Mouse (Mus musculus) Patski (cell line): ENCODE measurements at regions not wholly inside any gene's neighbourhood (a gene's known extent, or its start where the extent isn't known, plus 50 kb on each side); places are given as distances from the start of the nearest gene placed in this dataset.

ENCODE experiments used
- ATAC-seq: fragments of 100-300 bp; one replicate; pipeline ENCODE4 v1.8.0; 2021
- CTCF ChIA-PET: fragments of 350-600 bp; sonication (Branson Sonifier 250); formaldehyde crosslinking; loops from one replicate; lab custom pipeline; 2022; ENCODE audit warnings: inconsistent platforms; lab: Charles Lee
- POLR2A ChIA-PET: fragments of 350-600 bp; sonication (Branson Sonifier 250); formaldehyde crosslinking; loops from one replicate; lab custom pipeline; 2022; ENCODE audit warnings: antibody characterized with exemption, inconsistent platforms; lab: Charles Lee
- DNase-seq: peaks from one replicate; pipeline ENCODE4 v3.0.0-alpha.2; 2011; ENCODE audit warnings: low read depth, low spot score
- H3K27me3 ChIP-seq: fragments of 371-371 bp; one replicate; pipeline ENCODE4 v1.5.1; 2021
- CTCF ChIP-seq: fragments of 100-300 bp; IDR thresholded peaks from one replicate; pipeline ENCODE4 v1.5.1; 2021
- in situ Hi-C: fragments of 300-500 bp; cut with MboI; formaldehyde crosslinking; loops from 3 replicates; pipeline ENCODE4 v1.11.1; 2018; ENCODE audit warnings: low pct_unique_long_range_greater_than_20kb, mixed read lengths

GRCm38 (mm10) chr5:126019781-126020180, 488.2 kb downstream of the Tmem132b start:
- ATAC-seq = no peak
- in situ Hi-C loops = no loop called here
- POLR2A ChIA-PET = no interaction called here
- no peak for DNase-seq
- H3K27me3 ChIP-seq = no peaks in the 10 kb centered on the region
- CTCF ChIA-PET = no interaction called here
- TF ChIP-seq CTCF = no peak

- DNase-seq = no peak
- CTCF ChIA-PET = no interaction called here
- POLR2A ChIA-PET = no interaction called here
These were observed 492.3 kb downstream of the Tmem132b start for GRCm38 (mm10) chr5:126023906-126024305.

GRCm38 (mm10) chr5:126034846-126035245, 503.3 kb downstream of the Tmem132b start:
- no peak for DNase-seq
- CTCF ChIA-PET = no interaction called here
- ATAC-seq = no peak
- POLR2A ChIA-PET = no interaction called here
- in situ Hi-C loops = no loop called here
- no peaks in the 10 kb centered on the region for H3K27me3 ChIP-seq
- no peak for TF ChIP-seq CTCF

More at GRCm38 (mm10) chr5:126023906-126024305, 492.3 kb downstream of the Tmem132b start:
- ATAC-seq = no peak
- in situ Hi-C loops = no loop called here
- no peaks in the 10 kb centered on the region for H3K27me3 ChIP-seq
- no peak for TF ChIP-seq CTCF

GRCm38 (mm10) chr5:126036686-126037085, 505.1 kb downstream of the Tmem132b start:
- ATAC-seq (no peak), DNase-seq (no peak)
- TF ChIP-seq CTCF = no peak
- CTCF ChIA-PET = no interaction called here
- H3K27me3 ChIP-seq = no peaks in the 10 kb centered on the region
- POLR2A ChIA-PET = no interaction called here
- in situ Hi-C loops = no loop called here

- POLR2A ChIA-PET = no interaction called here
- DNase-seq (no peak), ATAC-seq (no peak)
- H3K27me3 ChIP-seq = peaks cover 3% of the 10 kb centered on the region
- in situ Hi-C loops = no loop called here
- CTCF ChIA-PET = interaction anchor here (1.2 kb wide), 1 partner anchor 18 kb away, joined by 3 read pairs; no protein-coding TSS in a partner anchor
- peak; percentile 60 for TF ChIP-seq CTCF
These were observed 514.2 kb downstream of the Tmem132b start for GRCm38 (mm10) chr5:126045761-126046160.

- ChIA-PET CTCF (interaction anchor here (0.8 kb wide), 1 partner anchor 17 kb away, joined by 3 read pairs; no protein-coding TSS in a partner anchor), POLR2A (no interaction called here)
- TF ChIP-seq CTCF = peak; percentile 23
- ATAC-seq (no peak), DNase-seq (no peak)
- no peaks in the 10 kb centered on the region for H3K27me3 ChIP-seq
- in situ Hi-C loops = no loop called here
These were observed 532.1 kb downstream of the Tmem132b start for GRCm38 (mm10) chr5:126063644-126064043.

- ATAC-seq (no peak), DNase-seq (no peak)
- in situ Hi-C loops = no loop called here
- no peaks in the 10 kb centered on the region for H3K27me3 ChIP-seq
- ChIA-PET POLR2A (no interaction called here), CTCF (no interaction called here)
- TF ChIP-seq CTCF = no peak
These were observed 547.8 kb downstream of the Tmem132b start for GRCm38 (mm10) chr5:126079281-126079838.

- ATAC-seq (no peak), DNase-seq (no peak)
- ChIA-PET CTCF (no interaction called here), POLR2A (interaction anchor here (0.6 kb wide), 1 partner anchor 1318 kb away, joined by 3 read pairs; no protein-coding TSS in a partner anchor)
- no peaks in the 10 kb centered on the region for H3K27me3 ChIP-seq
- in situ Hi-C loops = no loop called here
- no peak for TF ChIP-seq CTCF
These were observed 556.8 kb downstream of the Tmem132b start for GRCm38 (mm10) chr5:126088251-126088914.

- CTCF ChIA-PET = no interaction called here
- DNase-seq (no peak), ATAC-seq (no peak)
- H3K27me3 ChIP-seq = no peaks in the 10 kb centered on the region
- POLR2A ChIA-PET = no interaction called here
- TF ChIP-seq CTCF = peak; percentile 29
- in situ Hi-C loops = no loop called here
These were observed 561.6 kb downstream of the Tmem132b start for GRCm38 (mm10) chr5:126093196-126093595.

- ChIA-PET POLR2A (no interaction called here), CTCF (no interaction called here)
- no peaks in the 10 kb centered on the region for H3K27me3 ChIP-seq
- in situ Hi-C loops = no loop called here
- TF ChIP-seq CTCF = peak; percentile 30
- ATAC-seq = no peak
- no peak for DNase-seq
These were observed 565.2 kb downstream of the Tmem132b start for GRCm38 (mm10) chr5:126096616-126097261.

GRCm38 (mm10) chr5:126097262-126097628, 565.7 kb downstream of the Tmem132b start:
- in situ Hi-C loops = no loop called here
- H3K27me3 ChIP-seq = no peaks in the 10 kb centered on the region
- POLR2A ChIA-PET = no interaction called here
- TF ChIP-seq CTCF = no peak
- no peak for ATAC-seq
- CTCF ChIA-PET = no interaction called here
- no peak for DNase-seq
